Mouse (Mus musculus): Measurements from ENCODE around the gene Slc15a1.

- TF ChIP-seq CTCF (conservative IDR thresholded peaks at IDR 0.05; ENCODE audit: insufficient read depth, insufficient read length, low read depth, low read length) (no peak), POLR2A (IDR thresholded peaks at IDR 0.05; ENCODE audit: low read depth, low read length) (no peak)
Measured at GRCm38 (mm10) chr14:121422664-121423340, 82.2 kb downstream of the Slc15a1 start.

Data from kidney, adult 2 months (tissue).